Mouse (Mus musculus): ENCODE data around the gene Topaz1.

Topaz1 gene

GRCm38 (mm10) chr9:122747060-122747459 lies at the start of gene Topaz1:
Topaz1 (plus strand) TSS chr9:122747346.
- no peak for DNase-seq (ENCODE audit: low spot score)

- no peak for DNase-seq (ENCODE audit: low spot score)
Observed at GRCm38 (mm10) chr9:122701817-122702216, 45.3 kb upstream of the Topaz1 start.

- DNase-seq (ENCODE audit: low spot score): peak; percentile 67
Observed at GRCm38 (mm10) chr9:122713836-122714235, 33.3 kb upstream of the Topaz1 start.

GRCm38 (mm10) chr9:122715046-122715445 lies 32.1 kb upstream of the Topaz1 start:
- peak; percentile 66 for DNase-seq (ENCODE audit: low spot score)

DNA sequence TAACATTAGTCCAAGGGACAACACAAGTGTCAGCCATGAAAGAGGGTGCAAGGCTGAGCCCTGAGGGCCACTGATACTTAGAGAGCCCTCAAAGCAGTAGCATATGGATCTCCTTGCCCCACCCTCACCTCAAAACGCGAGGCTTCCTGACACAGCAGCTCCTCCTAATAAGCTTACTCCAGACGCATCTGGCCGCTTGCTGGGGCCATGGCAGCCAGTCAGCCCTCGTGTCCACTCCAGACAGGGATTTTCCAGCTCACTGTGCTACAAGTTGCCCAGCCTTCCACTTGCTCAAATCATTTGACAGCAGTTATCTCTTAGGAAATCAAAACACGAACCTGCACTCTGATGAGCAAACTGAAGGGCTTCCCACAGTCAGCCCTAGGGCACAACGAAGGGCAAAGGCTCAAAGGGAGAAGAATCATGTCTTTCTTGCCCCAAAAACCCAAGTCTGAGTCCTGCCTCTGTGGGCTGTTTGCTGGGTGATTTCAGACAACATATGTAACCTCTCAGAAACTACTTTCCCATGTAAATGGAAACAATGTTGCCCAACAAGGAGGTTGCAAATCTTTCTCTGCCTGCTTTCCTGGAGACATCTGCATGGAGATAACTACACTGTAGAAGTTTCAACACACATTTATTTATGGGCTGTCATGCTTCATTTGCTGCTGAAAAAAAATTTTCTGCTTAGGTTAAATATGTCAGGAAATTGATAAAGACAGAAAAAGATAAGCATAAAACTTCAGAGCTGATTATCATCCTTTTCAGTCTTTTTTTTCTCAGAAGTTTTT lies 30.8 kb upstream of the Topaz1 start:
- DNase-seq (ENCODE audit: low spot score): peak; percentile 60

- no peak for DNase-seq (ENCODE audit: low spot score)
Observed at GRCm38 (mm10) chr9:122722296-122722695, 24.9 kb upstream of the Topaz1 start.

DNA sequence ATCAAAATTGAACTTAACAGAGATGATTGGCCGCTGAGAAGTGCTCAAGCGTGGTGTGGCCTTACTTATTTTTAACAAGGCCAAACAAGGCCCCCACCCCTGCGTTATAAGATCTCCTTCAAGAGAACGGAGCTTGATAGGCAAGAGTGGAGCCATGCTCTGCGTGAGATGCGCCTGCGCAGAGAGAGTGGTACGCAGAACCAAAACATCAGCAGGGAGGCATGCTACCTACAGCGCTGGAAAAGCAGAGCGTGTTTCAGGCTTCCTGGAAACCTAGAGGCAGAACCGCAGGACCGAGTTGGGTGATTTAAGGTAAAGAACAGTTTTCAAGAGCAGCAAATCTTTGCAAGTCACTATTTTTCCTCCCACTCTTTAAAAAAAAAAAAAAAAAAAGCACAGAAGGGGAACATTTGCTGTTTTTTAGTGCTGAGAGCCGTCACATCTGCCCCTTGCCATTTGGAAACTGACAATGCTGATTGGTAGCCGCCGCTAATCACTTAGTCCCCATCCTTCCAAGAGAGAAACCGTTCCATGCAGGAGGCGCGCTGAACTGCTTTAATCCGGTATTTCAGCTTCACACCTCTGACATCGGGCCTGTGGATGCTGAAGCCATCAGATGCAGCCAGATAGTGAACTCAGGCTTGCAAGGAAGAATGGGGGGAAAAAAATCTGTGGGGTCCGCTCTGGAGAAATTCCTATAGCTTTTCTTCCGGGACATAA lies 21.9 kb upstream of the Topaz1 start:
- DNase-seq (ENCODE audit: low spot score): no peak

DNA sequence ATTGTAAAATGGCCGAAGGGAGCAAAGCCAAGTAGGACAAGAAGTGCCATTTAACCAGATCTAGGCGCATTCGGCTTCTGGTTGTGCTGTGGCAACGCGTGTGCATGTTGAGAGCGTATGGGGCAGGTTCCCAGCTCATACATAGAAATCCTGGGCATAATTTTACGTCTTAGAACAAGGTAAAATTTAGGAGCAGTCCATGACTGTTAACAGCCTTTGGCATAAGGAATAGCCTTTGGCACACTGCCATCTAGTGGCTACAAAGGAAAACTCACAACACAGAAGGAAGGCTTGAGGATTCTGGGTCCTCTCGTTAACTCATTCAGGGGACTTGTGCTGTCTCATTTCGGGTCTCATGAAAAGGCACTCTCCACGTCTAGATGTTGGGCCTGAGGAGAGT lies 17.6 kb upstream of the Topaz1 start:
- DNase-seq (ENCODE audit: low spot score): peak; percentile 76

GRCm38 (mm10) chr9:122732126-122732810 lies 14.9 kb upstream of the Topaz1 start:
- no peak for DNase-seq (ENCODE audit: low spot score)

DNA sequence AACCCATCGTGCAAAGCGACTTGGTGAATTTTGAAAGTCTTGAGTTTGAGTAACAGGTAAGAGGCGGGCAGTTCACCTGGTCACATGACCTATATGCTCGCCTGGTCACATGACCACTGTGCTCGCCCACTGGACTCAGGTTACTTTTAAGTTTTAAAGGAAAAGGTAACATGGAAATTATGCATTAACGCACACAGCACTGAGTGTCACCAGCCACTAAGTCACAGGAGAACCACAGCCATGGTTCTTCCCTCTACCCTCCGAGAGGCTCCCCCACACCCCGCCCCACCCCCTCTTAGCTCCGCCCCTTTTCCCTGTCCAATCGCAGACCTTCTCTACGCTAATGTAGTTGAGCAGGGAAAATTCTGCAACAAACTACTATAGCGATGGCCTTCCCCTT lies 13.9 kb upstream of the Topaz1 start:
- no peak for DNase-seq (ENCODE audit: low spot score)

- no peak for DNase-seq (ENCODE audit: low spot score)
Observed at GRCm38 (mm10) chr9:122734934-122735333, 12.2 kb upstream of the Topaz1 start.

- DNase-seq (ENCODE audit: low spot score): peak; percentile 75
Observed at GRCm38 (mm10) chr9:122736001-122736400, 11.1 kb upstream of the Topaz1 start.

GRCm38 (mm10) chr9:122736742-122737141 lies 10.4 kb upstream of the Topaz1 start:
- peak; percentile 86 for DNase-seq (ENCODE audit: low spot score)

GRCm38 (mm10) chr9:122745879-122746278 lies 1.3 kb upstream of the Topaz1 start:
- no peak for DNase-seq (ENCODE audit: low spot score)

DNA sequence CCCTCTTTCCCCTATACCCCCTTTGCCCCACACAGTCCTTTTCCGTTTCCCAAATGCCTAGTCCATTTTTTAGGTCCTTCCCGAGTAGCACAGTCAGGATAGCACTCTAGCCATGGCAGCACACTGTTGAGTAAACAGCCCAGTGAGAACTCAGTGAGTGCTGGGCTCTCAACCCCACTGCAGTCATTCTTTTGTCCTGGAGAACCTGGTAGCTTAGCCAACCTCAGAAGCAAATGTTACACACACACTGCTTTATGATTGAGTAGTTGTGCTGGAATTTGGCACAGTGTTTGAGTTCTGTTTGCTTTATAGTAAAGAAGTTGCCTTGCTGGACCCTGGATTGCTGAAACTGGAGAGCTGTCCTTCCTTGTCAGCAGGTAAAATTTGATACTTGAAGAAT lies 10.5 kb downstream of the Topaz1 start:
- DNase-seq (ENCODE audit: low spot score): no peak

GRCm38 (mm10) chr9:122760111-122760510 lies 13.0 kb downstream of the Topaz1 start:
- DNase-seq (ENCODE audit: low spot score): no peak

GRCm38 (mm10) chr9:122785231-122785630 lies 38.1 kb downstream of the Topaz1 start:
- no peak for DNase-seq (ENCODE audit: low spot score)

DNA sequence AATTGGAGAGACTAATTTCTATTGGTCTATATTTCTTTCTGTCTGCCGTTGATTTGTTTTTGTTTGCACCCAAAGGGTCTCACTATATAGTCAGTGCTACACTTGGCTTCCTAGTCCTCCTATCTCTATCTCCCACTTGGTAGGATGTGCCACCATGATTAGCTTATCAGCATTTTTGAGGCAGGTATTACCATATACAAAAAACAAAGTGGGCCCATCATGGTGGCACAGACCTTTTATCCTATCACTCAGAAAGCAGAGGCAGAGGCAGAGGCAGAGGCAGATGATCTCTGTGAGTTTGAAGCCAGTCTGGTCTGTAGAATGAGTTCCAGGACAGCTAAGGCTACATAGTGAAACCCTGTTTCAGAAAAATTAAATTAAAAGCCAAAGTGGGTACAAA lies 39.4 kb downstream of the Topaz1 start:
- DNase-seq (ENCODE audit: low spot score): no peak

DNA sequence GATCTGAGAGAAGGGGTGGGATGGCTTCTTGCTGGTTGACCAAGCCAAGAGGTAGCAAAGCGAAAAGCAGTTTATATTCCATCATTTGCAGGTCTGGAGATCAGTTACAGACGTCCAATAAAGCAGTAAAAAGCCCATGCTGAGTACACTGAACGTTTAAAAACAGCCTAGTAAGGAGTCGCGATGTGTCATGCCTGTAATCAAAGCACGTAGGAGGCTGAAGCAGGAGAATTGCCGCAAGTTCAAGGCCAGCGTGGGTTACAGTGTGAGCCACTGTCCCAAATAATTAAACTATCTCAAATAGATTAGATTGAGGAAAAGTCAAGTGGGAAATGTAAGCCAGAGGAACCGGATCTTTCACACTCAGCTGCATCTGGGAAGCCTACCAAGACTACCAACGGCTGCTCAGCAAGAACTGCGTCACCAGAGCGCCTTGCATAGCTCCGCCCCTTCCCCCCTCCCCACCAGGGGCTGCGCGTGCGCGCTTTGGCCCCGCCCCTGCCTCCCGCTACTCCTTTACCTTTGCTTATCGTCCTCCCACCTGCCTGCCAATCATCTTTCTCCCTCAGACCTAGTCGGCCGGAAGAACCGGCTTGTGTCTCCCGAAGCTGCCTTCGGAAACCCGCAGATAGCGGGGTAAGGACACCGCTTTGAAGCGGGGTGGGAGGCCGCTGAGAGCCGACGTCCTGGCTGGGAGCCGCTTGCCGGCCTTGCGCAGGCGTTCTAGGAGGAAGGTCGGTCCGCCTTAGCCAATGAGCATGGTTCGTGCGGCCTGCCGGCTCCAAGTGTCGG lies 58.1 kb downstream of the Topaz1 start, which contains the start of gene Tcaim:
Tcaim (plus strand) TSS at position 487 of the 792 bp plus-strand sequence.
- peak; percentile 89 for DNase-seq (ENCODE audit: low spot score)

DNA sequence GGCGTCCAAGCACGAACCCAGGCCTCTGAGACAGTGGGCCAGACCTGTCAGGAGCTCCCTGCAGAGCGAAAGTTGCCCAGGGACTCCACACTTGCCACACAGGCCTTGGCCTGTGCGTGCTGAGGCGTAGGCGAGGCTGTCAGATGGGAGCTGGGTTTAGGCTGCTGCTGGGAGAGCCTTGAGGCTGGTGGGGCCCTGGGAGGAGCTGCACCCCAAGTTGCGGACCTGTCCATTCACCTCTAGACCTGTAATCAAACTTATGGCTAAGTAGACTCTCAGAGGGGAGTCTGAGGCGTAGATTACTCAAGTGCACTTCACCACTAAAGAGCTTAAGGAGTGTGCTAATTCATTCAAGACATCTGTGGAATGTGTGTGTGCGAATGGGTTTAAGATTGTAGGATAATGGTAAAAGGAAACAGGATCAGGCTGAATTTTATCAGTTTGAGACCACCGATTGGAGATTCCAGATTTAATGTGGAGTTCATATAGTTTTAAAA lies 58.7 kb downstream of the Topaz1 start:
- DNase-seq (ENCODE audit: low spot score): no peak

DNA sequence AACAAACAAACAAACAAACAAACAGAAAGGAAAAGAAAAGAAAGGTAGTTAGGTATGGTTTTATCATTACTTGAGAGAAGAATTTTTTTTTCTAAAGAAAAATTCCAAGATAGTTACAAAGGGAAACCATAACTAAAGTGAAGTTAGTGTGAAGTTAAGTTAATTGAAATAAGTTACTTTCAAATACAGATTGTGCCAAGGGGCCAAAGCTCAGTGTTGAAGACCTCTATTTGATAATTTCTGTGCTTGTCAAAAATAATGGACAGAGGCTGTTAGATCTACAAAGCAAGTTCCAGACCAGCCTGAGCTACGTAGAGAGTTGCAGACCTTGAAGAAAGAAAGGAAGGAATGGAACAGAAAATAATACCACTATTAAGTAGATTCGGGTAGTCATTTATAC lies 60.0 kb downstream of the Topaz1 start:
- DNase-seq (ENCODE audit: low spot score): no peak

DNA sequence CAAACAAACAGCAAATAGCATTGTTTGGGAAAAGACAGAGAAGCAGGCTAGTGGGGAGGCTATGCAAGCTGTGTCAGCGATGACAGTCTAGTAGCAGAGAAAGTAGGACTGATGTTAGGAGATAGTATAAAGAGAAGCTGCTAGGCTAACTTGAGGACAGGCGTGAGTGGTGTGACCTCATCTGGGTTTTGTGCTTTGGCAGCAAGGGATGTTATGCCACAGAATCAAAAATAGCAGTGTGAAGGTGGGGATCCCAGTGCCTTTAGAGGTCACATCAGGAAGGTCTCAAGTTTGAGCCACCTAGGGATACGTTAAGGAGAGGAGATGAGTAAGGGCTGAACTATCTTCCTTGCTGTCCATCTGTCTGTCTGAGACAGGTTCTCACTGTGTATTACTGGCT lies 63.1 kb downstream of the Topaz1 start:
- no peak for DNase-seq (ENCODE audit: low spot score)

Measured in MN1 (cell line).